8 mouse cellular contexts compared by ENCODE assay signal in the genomic region with DNA sequence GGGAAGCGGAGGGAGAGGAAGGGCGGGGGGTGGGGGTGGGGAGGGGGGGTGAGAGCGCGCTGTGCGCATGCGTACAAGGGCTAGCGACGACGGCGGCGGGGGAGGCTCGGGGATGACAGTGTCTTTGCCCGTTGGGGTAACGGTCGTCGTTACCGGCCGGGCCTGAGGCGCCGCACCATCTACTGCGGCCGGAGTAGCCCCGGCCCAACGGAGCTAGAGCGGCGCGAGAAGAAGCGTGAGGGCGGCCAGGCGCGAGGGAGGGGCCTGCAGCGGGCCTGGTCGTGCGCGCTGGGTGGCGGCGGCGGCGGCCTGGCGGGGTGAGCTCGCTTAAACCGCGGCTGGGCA. TPM values are rescaled to one million over a fixed set of nuclear protein-coding genes. Genes with fewer than 3 reads are reported as not detected.
DNase-seq lines count a peak whose midpoint lies in the region; ATAC-seq lines count a peak whose summit lies in the region.

A gene (plus strand): TSS at position 115 of the 345 bp plus-strand sequence.

- peaks cover 14% of the 10 kb centered on the region for H3K4me1 ChIP-seq in kidney, embryonic 14.5 days (ENCODE audit: control insufficient read depth, insufficient read depth, low read length)
- H3K4me1 ChIP-seq in intestine, embryonic 15.5 days (replicated peaks) = peaks cover 11% of the 10 kb centered on the region; the same call in 1 of the 2 replicates
- H3K4me1 ChIP-seq in megakaryocyte, embryonic 14.5 days = peaks cover 21% of the 10 kb centered on the region

- intact Hi-C loops in gastrocnemius, postnatal 14 days (cut with DNase I; ENCODE audit: low total_unique reads) = no loop called here

- under 1% methylated on average over 41 of the region's 43 CpGs for WGBS in kidney, embryonic 14.5 days
- WGBS in intestine, embryonic 15.5 days = under 1% methylated on average over 39 of the region's 43 CpGs

- H3K27me3 ChIP-seq in kidney, embryonic 14.5 days (ENCODE audit: control insufficient read depth, insufficient read depth, low read length) = no peaks in the 10 kb centered on the region
- no peaks in the 10 kb centered on the region for H3K27me3 ChIP-seq in intestine, embryonic 15.5 days (replicated peaks)
- H3K27me3 ChIP-seq in megakaryocyte, embryonic 14.5 days (replicated peaks) = no peaks in the 10 kb centered on the region

- peaks cover 3% of the 10 kb centered on the region; the same call in 1 of the 2 replicates for H3K36me3 ChIP-seq in kidney, embryonic 14.5 days (ENCODE audit: control insufficient read depth, insufficient read depth, low read length)
- no peaks in the 10 kb centered on the region for H3K36me3 ChIP-seq in intestine, embryonic 15.5 days
- H3K36me3 ChIP-seq in megakaryocyte, embryonic 14.5 days (replicated peaks; ENCODE audit: low read length) = peaks cover 14% of the 10 kb centered on the region

- H3K9me3 ChIP-seq in kidney, embryonic 14.5 days (ENCODE audit: control insufficient read depth, low read length) = 0 out of 2 replicates have a peak, but pooled peaks cover 3% of the 10 kb centered on the region
- no peaks in the 10 kb centered on the region for H3K9me3 ChIP-seq in intestine, embryonic 15.5 days
- H3K9me3 ChIP-seq in megakaryocyte, embryonic 14.5 days = 0 out of 2 replicates have a peak, but pooled peaks cover 6% of the 10 kb centered on the region

- H3K4me3 ChIP-seq in kidney, embryonic 14.5 days (ENCODE audit: low read length) = peak within 1 kb of the TSS; percentile 97
- H3K4me3 ChIP-seq in intestine, embryonic 15.5 days (replicated peaks) = peak within 1 kb of the TSS; percentile 95
- peak within 1 kb of the TSS; percentile 98 for H3K4me3 ChIP-seq in megakaryocyte, embryonic 14.5 days (replicated peaks)

- H3K9ac ChIP-seq in kidney, embryonic 14.5 days (ENCODE audit: low read depth, low read length) = peak within 1 kb of the TSS; percentile 98
- peak within 1 kb of the TSS; percentile 99 for H3K9ac ChIP-seq in intestine, embryonic 15.5 days

- peak within 1 kb of the TSS; percentile 100 for H3K27ac ChIP-seq in kidney, embryonic 14.5 days (ENCODE audit: low read depth, low read length)
- H3K27ac ChIP-seq in intestine, embryonic 15.5 days = peak within 1 kb of the TSS; percentile 100

- peak; percentile 76 for ATAC-seq in kidney, embryonic 14.5 days (ENCODE audit: low FRiP score, low TSS enrichment)
- no peak for ATAC-seq in intestine, embryonic 15.5 days
- ATAC-seq in CD4-positive, CD25-positive, alpha-beta regulatory T cell, adult 4 months = no peak

- peak within 1 kb of the TSS; percentile 83 for H3K4me2 ChIP-seq in kidney, embryonic 14.5 days (replicated peaks; ENCODE audit: low read depth, low read length)
- H3K4me2 ChIP-seq in intestine, embryonic 15.5 days (replicated peaks) = peak within 1 kb of the TSS; percentile 72

- DNase-seq in kidney, postnatal 25 days = no peak
- DNase-seq in adrenal gland, postnatal 36 days = no peak
- no peak for DNase-seq in gastrocnemius, postnatal 14 days
- no peak for DNase-seq in retina, embryonic 14.5 days (ENCODE audit: low spot score)

RNA-seq across cellular contexts. Expression of the gene that starts here (rescaled TPM):
- 9.7 and 11.9 TPM in 2 replicates for polyA plus RNA-seq in kidney, embryonic 14.5 days (2014; fragmentation: Nextera tagmentation; extraction: Ambion mirVana)
- total RNA-seq in adrenal gland, postnatal 36 days (2021) = 10 to 100 TPM; 50.5 to 56.6 TPM
- total RNA-seq in gastrocnemius, postnatal 14 days (2021) = 10 to 100 TPM; 21.0 to 21.9 TPM
- 4.7 and 5.1 TPM in 2 replicates for polyA plus RNA-seq in intestine, embryonic 15.5 days (2015; fragmentation: Nextera tagmentation; extraction: Ambion mirVana)
- 4.8 and 8.7 TPM in 2 replicates for polyA plus RNA-seq in megakaryocyte, embryonic 14.5 days (2012; ENCODE audit: insufficient read depth, low replicate concordance)
- 10 to 100 TPM in 1 of 2 experiments, 1 to 10 TPM in 1; 8.2 to 12.9 TPM for polyA plus RNA-seq in CD4-positive, CD25-positive, alpha-beta regulatory T cell, adult 4 months (2017; shearing (Covaris generic))
